Mouse (Mus musculus): ENCODE data around the gene Ctdsp1. TPM values are rescaled to one million over a fixed set of nuclear protein-coding genes. Genes with fewer than 3 reads are reported as not detected.
A peak's percentile ranks its signal among the peaks of the same experiment; 100 is the strongest.

The Ctdsp1 gene
- total RNA-seq (2014; fragmentation: Nextera tagmentation) (84.0 and 87.0 TPM in 2 replicates), total RNA-seq (2017) (19.5 and 26.8 TPM in 2 replicates)

DNA sequence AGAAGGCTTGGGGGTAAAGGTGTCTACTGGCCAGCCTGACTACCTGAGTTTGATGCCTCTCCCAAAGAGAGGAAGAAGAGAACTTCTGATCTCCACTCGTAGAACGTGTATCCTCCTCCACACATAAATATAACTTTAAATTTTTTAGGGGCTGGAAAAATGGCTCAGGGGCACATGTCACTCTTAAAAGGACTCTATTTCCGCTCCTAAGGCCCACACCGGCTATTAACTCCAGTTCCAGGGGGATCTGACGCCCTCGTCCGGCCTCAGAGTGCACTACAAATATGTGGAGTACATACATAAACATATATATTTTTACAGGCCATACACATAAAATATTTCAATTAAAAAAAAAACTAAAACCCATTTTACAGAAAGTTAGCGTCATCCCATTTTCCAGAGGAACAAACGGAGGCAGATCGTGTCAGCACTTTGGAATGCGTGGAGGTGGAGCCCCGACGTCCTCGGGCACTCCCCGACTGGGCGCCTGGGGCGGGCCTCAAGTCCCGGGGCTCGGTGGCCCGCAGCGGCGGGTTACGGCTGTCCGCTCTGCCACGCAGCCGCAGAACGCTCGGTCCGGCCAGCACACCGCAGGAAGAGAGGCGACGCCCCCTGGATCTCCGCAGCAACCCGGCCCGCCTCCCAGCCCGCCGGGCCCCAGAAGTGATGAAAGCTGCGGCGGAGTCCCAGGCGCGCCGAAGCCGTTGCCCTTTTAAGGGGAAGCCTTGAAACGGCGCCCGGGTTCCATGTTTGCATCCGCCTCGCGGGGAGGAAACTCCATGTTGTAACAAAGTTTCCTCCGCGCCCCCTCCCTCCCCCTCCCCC lies at the start of gene Ctdsp1:
TSS of gene Ctdsp1 (plus strand) at position 586 of the 825 bp plus-strand sequence.
- ATAC-seq (replicated peaks; ENCODE audit: low FRiP score, low TSS enrichment, poor library complexity, severe bottlenecking): peak; percentile 49

DNA sequence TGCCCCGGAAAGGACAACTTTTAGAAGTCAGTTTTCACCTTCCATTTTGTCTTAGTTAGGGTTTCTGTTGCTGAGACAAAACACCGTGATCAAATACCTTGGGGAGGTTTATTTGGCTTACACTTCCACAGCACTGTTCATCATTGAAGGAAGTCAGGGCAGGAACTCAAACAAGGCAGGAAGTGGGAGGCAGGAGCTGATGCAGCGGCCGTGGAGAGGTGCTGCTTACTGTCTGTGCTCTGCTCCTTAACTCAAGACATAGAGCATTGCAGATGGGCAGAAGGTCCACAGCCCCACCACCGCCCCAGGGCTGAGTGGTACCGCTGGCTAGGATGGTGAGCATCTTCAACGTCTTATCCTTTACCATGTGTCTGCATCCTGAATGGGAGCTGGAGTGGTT lies 49.4 kb upstream of the Ctdsp1 start:
- ATAC-seq (replicated peaks; ENCODE audit: low FRiP score, low TSS enrichment, poor library complexity, severe bottlenecking): no peak

DNA sequence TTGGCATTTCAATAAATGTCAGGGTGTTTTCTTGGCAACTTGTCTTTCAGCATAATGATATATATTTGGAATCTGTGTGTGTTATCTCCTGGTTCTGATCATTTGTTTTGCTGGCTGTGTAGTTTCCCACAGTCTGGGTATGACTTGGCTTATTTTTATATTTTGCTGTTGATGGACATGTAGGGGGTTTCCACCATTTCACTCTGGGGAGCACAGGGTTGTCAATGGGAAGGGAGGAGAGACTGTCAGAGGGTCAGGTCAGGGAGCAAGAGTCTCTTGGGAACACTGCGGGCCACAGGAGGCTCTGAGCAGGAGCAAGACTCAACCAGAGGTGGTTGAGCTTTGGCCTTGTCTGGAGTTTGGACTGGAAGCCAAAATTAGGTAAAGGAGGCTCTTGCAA lies 49.0 kb upstream of the Ctdsp1 start:
- ATAC-seq (replicated peaks; ENCODE audit: low FRiP score, low TSS enrichment, poor library complexity, severe bottlenecking): no peak

DNA sequence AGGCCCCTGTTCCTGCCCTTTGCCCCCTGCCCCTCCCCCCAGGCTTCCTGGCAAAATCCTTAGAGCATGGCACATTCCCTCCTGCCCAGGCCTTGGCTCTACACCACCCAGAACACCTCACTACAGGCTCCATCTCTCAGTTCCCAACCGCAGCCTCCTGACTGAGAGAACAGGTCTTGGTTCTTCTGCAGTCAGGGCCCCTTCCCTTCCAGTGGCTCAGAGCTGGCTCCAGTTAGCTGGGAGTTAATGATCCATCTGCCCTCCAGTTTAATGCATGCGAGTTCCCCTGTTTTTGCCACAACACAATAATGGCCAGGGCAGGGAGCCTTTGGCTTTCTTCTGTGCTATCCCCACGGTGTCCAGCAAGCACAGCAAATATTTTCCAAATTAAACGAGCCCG lies 48.1 kb upstream of the Ctdsp1 start:
- ATAC-seq (replicated peaks; ENCODE audit: low FRiP score, low TSS enrichment, poor library complexity, severe bottlenecking): no peak

DNA sequence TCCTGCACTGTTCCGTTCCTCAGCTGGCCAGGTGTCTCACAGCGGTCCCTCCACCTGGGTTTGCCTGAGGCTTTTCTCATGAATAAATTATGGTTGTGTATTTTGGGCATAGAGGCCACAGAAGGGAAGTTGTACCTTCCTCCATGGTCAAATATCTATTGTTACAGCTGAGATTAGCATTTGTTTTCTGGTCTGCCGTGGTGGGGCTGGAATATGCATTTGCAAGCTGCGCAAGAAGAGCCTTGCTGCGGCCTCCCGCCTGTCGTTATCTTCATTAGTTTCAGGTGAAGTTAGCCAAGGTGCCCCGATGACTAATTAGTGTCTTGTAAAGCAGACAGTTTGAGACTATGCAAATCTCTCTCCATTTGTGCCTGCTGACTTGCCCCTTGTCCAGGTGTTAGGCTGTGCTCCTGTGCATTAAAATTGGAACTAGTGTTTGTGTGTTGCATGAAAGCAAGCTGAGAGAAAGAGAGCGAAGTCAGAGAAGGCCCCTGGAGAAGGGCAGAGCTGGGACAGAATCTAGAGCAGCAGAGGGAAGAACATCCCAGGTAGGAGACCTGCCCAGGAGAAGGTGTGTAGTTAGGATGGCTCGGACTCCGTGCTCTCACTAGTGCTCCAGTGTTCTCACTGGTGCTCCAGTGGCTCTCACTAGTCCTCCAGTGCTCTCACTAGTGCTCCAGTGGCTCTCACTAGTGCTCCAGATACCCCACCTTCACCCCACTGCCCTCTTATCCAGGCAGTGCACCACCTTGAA lies 47.0 kb upstream of the Ctdsp1 start:
- no peak for ATAC-seq (replicated peaks; ENCODE audit: low FRiP score, low TSS enrichment, poor library complexity, severe bottlenecking)

DNA sequence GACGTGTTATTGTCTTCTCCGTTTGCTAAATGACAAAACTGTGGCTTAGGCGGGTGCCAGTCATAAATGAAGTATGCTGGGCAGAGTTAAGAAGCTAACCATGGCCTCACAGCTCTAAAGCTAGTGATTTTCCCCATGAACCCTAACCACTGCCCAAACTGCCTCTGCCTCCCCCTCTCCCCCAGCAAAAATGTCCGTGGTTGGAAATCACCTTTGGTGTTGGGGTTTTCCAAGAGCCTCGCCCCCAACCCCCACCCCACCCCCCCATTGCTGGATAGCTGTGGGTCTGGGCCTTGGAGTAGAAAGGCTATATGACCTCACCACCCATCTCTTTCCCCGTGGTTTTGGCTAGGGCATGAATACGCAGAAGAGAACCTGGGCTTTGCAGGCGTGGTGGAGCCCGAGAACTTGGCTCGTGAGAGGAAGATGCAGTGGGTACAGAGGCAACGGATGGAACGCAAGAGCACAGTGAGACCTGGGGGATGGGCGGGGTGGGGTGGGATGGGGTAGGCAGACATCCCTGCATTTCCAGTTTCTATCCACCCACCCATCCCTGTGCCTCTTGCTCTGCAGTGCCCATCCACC lies 40.0 kb upstream of the Ctdsp1 start:
- no peak for ATAC-seq (replicated peaks; ENCODE audit: low FRiP score, low TSS enrichment, poor library complexity, severe bottlenecking)

DNA sequence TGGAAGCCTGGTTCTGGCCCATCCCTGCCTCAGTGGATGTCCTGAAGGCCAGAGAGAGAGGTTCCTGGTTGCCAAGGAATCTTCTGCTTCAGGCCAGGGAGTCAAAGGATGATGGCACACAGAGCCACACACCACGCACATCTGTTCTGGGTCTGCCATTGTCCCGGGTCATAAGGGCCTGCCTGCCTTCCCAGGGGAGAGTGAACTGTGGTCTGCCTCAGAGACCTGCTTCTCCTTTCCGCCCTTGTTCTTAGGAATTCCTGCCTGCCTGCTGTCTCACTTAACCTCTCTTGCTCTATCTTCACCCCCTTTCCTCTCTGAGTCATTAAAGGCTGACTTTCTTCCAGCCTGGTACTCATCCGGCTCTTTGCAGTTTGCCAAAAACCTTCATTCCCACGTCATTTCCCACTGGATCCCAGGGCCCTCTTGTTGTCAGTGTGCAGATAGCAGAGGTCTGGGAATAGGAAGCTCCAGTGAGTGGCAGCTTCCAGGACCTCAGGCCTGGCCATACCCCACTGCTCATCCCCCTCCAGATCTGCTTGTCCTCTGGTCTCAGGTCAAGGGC lies 38.7 kb upstream of the Ctdsp1 start:
- no peak for ATAC-seq (replicated peaks; ENCODE audit: low FRiP score, low TSS enrichment, poor library complexity, severe bottlenecking)

DNA sequence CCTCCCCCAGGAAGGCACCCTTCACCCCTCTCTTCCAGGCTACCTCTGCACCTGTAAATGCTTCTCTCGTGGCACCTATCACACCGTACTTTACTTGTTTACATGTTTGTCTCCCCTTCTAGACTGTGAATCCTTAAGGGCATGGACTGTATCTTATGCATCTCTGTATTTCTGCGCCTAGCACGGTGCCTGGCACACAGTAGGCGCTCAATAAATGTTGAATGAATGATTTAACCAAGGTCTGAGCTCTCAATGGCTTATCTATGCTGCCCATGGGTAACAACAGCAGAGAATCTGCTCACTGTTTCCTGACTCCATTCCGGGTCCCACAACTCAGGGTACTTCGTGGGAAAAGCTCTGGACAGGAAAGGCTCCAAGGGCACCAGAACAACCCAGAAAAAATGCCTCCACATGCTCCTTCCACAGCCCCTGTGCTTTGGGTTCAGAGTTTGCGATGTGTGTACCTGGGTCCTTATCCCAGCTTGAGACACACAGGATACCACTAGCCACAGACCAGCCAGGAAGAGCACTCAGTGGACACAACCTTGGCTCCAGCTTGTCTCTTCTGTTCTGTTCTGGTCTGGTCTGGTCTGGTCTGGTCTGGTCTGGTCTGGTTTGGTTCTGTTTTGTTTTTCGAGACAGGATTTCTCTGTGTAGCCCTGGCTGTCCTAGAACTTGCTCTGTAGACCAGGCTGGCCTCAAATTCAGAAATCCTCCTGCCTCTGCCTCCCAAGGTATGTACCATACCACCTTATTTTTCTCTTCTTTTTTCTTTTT lies 37.7 kb upstream of the Ctdsp1 start:
- no peak for ATAC-seq (replicated peaks; ENCODE audit: low FRiP score, low TSS enrichment, poor library complexity, severe bottlenecking)

DNA sequence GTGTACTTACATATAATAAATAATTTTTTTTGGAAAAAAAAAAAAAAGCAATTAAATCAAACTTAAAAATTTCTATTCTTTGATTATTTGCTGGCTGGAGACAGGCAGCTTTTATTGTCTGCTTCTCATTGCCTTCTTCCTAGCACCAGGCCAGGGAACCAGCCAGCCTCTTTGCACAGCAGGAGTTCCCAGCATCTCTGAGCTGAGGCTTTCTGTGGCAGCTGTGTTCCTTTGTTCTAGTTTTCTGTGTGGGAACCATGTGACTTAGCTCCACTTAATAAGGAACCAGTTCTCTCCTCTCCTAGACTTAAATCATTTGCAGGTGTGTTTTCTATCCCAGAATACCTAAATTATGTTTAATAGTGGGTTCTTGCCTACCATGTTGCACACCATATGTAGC lies 33.8 kb upstream of the Ctdsp1 start:
- ATAC-seq (replicated peaks; ENCODE audit: low FRiP score, low TSS enrichment, poor library complexity, severe bottlenecking): no peak

DNA sequence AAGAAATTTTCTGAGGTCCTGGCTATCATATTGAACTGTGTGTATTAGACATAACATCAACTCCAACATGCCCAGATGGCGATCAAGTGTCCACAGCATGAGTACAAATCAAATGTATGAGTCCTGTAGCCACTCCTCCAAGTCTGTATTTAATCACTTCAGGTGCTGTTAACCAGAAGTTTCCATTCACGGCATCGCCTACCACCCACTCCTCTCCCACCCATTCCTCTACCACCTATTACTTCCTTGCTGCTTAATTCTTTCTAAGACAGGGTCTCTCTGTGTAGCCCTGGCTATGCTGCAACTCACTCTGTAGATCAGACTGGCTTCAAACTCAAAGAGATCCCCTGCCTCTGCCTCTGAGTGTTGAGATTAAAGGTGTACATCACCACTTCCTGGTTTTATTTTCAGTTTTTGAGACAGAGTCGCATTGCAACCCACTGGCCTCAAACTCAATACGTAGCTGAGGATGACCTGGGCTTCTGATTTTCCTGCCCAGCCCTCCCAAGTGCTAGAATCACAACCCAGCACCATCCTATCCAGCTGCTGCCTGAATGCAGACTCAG lies 31.3 kb upstream of the Ctdsp1 start:
- ATAC-seq (replicated peaks; ENCODE audit: low FRiP score, low TSS enrichment, poor library complexity, severe bottlenecking): no peak

DNA sequence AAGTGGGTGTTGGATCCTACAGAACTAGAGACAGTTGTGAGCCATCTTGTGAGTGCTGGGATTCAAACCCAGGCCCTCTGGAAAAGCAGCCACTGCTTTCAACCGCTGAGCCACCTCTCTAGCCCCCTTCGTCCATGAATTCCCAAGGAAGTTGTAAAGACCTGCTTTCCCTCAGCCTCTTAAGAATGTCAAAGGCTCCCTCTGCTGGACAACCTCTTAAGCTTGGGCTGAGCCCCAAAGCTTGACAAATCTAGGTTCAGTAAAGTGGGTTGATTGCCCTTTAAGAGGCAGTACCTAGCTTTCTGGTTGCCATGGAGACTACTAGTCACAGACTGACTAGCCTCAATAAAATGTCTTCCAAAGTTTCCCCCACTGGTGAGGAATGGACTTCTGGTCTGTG lies 29.5 kb upstream of the Ctdsp1 start, which contains the start of gene Catip:
TSS of gene Catip (plus strand) at position 297 of the 400 bp plus-strand sequence.
- peak; percentile 65 for ATAC-seq (replicated peaks; ENCODE audit: low FRiP score, low TSS enrichment, poor library complexity, severe bottlenecking)

DNA sequence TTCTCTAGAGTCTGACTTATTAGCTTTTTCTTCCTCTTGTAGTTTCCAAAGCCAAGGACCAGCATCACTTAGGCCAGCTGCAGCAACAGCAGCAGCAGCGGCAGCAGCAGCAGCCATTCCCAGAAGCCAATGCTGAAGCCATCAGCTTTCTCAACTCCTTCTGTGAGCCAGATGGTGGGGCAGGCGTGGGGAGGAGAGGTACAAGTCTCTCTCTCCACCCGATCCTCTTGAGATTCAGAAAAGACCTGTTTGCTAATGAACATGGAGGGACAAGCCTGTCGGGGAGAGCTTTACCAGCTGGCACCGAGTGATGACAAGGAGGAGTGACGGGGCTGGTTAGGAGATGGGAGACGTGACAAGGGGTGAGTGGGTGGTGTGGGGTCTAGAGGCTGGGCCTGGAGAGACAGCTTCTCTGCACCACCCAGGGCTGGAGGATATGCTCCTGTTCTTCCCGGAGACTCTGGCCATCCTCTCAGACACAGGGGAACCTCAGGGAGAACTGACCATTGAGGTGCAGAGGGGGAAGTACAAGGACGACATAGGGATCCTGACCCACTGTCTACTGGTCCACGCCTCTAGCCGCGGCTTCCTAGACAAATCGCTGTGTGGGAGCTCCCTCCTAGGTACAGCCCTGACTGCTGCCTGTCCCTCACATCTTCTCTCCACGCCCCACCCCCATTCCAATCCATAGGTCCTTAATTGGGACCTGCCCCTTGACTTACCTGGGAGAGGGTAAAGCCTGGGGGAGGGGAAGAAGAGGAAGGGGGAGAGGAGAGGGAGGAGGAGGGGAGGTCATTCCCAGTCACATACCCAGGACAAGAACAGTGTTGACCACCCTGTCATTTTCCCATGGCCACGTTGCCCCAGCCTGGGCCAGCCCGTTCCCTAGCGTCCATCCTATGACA lies 28.7 kb upstream of the Ctdsp1 start:
- no peak for ATAC-seq (replicated peaks; ENCODE audit: low FRiP score, low TSS enrichment, poor library complexity, severe bottlenecking)

DNA sequence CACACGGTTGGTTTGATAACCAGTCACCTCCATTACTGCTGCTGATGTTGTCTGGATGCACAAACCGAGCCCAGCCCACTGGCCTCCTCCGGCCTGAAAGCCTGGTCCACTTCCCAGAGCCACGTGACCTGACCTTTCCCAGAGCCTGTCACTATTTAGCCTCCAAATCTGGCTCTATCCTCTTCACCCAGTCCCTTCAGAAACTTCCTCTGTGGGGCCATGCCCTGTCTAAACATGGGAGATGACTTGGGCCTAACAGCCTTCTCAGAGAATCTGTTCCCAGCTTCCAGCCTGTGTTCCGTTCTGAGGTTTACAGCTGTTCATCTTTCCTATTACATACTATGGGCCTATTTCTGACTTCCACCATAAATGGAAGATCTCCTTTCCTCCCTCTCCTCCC lies 27.9 kb upstream of the Ctdsp1 start:
- ATAC-seq (replicated peaks; ENCODE audit: low FRiP score, low TSS enrichment, poor library complexity, severe bottlenecking): no peak

DNA sequence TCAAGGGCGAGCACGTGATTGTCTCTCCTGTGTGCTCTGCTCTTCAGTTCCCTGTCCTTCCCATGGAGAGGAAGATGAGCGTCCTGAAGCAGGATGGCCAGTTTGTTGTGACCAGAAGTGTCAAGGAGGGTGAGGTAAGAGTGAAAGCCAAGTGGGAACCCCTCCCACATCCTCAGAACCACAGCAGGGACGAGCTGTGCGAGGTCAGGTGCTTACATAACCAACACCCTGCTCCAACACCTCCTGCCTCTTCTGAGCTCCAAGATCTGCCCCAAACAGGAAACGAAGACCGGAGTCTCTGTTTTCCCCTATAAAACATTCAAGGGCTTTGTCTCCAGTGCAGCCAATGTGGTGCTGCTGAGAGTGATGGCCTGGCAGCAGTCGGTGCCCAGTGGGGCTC lies 27.0 kb upstream of the Ctdsp1 start:
- no peak for ATAC-seq (replicated peaks; ENCODE audit: low FRiP score, low TSS enrichment, poor library complexity, severe bottlenecking)

DNA sequence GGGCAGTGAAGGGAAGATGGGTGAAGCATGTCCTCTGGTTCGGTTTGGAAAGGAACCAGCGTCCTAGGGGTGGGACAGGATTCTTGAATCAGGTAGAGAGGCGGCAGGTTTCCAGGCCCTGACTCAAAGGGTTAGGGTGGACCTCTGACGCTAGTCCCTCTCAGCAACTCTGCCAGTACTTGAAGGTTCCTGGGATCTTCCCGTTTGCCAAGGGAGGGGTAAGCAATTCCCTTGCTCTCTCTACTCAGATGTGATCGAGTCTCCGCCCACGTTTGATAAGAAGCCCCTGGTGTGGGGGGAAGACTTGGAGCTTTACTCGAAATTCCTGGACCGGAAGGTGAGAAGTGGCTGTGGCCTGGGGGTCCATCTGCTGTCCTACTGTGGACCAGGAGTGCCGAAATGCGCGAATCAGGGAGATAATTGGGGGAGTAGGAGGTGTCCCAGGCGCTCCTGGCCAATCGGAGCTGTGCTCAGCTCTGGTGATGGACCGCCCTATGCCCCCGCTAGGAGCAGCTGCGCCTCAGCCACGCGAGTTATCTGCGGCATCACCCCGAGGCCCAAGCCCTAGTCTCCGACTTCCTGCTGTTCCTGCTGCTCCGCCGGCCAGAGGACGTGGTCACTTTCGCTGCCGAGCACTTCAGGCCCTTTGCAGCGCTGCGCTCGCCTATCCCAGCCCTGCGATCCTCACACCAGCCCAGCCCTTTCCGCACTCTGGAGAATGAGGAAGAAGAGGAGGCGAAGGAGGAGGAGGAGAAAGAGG lies 23.2 kb upstream of the Ctdsp1 start:
- peak; percentile 95 for ATAC-seq (replicated peaks; ENCODE audit: low FRiP score, low TSS enrichment, poor library complexity, severe bottlenecking)

DNA sequence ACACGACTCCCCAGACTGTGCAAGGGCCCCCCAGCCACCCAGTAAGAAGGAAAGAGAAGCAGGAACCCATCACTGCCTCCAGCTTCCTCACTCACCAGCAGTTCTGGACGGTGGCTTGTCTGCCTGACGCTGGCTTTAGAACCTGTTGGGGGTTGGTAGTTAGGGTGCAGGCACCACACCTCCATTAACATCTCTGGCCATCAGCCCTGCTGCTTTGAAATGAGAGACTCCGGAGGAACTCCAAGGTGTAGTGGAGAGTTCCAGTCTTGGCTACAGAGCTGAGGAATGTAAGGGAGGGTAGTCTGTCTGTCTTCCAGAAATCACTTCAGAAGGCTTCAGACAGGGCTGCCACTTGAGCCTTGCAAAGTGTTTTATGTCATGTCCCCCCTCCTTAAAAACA lies 21.3 kb upstream of the Ctdsp1 start:
- ATAC-seq (replicated peaks; ENCODE audit: low FRiP score, low TSS enrichment, poor library complexity, severe bottlenecking): no peak

DNA sequence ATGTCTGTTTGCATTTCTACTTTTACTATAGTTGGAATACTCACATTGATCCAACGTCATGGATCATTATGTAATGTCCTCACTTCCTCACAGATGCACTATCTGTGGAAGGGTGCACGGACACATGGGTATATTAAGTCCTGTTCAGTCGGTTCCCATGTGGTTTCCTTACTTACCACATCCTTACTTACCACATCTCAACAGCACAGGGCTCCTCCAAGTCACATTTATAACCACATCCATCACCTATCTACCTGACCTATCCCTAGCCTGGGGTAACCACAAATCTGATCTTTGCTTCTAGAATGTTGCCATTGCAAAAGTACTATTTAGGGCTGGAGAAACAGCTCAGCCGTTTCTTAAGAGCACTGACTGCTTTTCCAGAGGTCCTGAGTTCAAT lies 17.9 kb upstream of the Ctdsp1 start:
- no peak for ATAC-seq (replicated peaks; ENCODE audit: low FRiP score, low TSS enrichment, poor library complexity, severe bottlenecking)
